Mouse (Mus musculus) limb, embryonic 13.5 days (tissue): ENCODE measurements at regions not wholly inside any gene's neighbourhood (a gene's known extent, or its start where the extent isn't known, plus 50 kb on each side); places are given as distances from the start of the nearest gene placed in this dataset.

Source experiments
- ATAC-seq: fragments of 200-750 bp; cut with Nextera tagmentation; 2 replicates; pipeline ENCODE4 v1.8.0; 2017; ENCODE audit warnings: low read depth, moderate number of reproducible peaks, moderate TSS enrichment; ENCODE audit not compliant: low FRiP score
- H3K27ac ChIP-seq: fragments of 300-500 bp; sonication (generic); 2 replicates; pipeline ENCODE4 v1.5.1; 2015; ENCODE audit warnings: inconsistent platforms, mild to moderate bottlenecking, moderate library complexity
- H3K27me3 ChIP-seq: fragments of 300-500 bp; sonication (generic); 2 replicates; pipeline ENCODE4 v1.6.1; 2015; ENCODE audit warnings: mild to moderate bottlenecking, inconsistent platforms
- H3K36me3 ChIP-seq: fragments of 300-500 bp; sonication (generic); 2 replicates; pipeline ENCODE4 v1.6.1; 2015; ENCODE audit warnings: inconsistent platforms, mild to moderate bottlenecking, moderate library complexity
- H3K4me1 ChIP-seq: fragments of 300-500 bp; sonication (generic); 2 replicates; pipeline ENCODE4 v1.6.1; 2015; ENCODE audit warnings: inconsistent platforms
- H3K4me2 ChIP-seq: fragments of 300-500 bp; sonication (generic); replicated peaks from 2 replicates; pipeline ENCODE4 v1.6.1; 2015; ENCODE audit warnings: inconsistent platforms, mild to moderate bottlenecking, moderate library complexity
- H3K4me3 ChIP-seq: fragments of 300-500 bp; sonication (generic); 2 replicates; pipeline ENCODE4 v1.5.1; 2015; ENCODE audit warnings: moderate library complexity, mild to moderate bottlenecking, inconsistent platforms
- H3K9ac ChIP-seq: fragments of 300-500 bp; sonication (generic); 2 replicates; pipeline ENCODE4 v1.6.1; 2015; ENCODE audit warnings: mild to moderate bottlenecking, inconsistent platforms
- H3K9me3 ChIP-seq: fragments of 300-500 bp; sonication (generic); 2 replicates; pipeline ENCODE4 v1.6.1; 2016; ENCODE audit warnings: inconsistent platforms
- whole genome bisulfite sequencing: fragments of 180-500 bp; shearing (Covaris S2); methylation state at CpG from one replicate; pipeline ENCODE4 v1.1.7; 2015; 5-methylcytosine and 5-hydroxymethylcytosine counted together

DNA sequence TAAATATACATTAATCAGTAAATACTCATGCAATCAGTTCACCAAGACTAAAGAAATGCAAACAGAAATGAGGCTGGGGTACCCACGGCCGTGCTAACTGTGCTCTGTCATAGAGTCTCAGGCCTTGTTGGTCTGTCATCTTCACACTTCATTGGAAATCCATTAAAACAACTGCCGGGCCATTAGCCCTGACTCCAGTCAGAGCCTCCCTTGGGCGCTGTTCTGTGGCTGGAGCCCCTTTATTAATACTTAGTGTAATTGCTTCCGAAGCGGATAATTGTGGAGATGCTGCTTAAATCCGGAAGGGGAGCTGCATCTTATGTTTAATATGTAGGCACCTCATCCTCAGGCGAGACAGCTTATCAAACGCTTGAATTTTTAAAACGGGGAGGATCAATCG, 76.1 kb downstream of the Ier5 start:
- Histone ChIP-seq H3K9me3 (no peaks in the 10 kb centered on the region), H3K27ac (no peak overlapping the region), H3K36me3 (no peaks in the 10 kb centered on the region), H3K4me2 (no peak overlapping the region), H3K4me3 (no peak overlapping the region), H3K4me1 (peaks cover 19% of the 10 kb centered on the region), H3K9ac (no peak overlapping the region), H3K27me3 (0 out of 2 replicates have a peak, but pooled peaks cover 1% of the 10 kb centered on the region)
- ATAC-seq, result no peak
- 71% methylated on average over 11 of the region's 11 CpGs for WGBS

GRCm38 (mm10) chr1:155015669-155016068, 83.8 kb downstream of the Ier5 start:
- Histone ChIP-seq H3K9me3 (no peaks in the 10 kb centered on the region), H3K27ac (no peak overlapping the region), H3K4me1 (peaks cover 18% of the 10 kb centered on the region; the same call in 1 of the 2 replicates), H3K4me3 (no peak overlapping the region), H3K4me2 (no peak overlapping the region), H3K27me3 (no peaks in the 10 kb centered on the region), H3K36me3 (no peaks in the 10 kb centered on the region), H3K9ac (no peak overlapping the region)
- no peak for ATAC-seq
- WGBS, result 90% methylated on average over 3 of the region's 3 CpGs

DNA sequence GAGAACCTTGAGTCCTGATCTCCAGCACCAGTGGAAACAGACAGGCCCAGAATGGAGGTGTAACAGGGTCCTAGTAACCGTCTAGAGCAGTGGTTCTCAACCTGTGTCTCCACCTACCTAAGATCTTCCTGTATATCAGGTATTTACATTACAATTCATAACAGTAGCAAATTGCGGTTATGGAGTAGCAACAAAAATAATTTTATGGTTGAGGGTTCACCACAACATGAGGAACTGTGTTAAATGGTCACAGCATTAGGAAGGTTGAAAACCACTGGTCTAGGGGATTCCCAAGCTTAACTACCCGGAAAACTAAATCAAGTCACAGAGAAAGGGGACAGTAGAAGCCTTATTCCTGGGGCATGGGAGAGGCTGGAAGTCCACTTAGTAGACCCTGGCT, 84.5 kb downstream of the Ier5 start:
- Histone ChIP-seq H3K4me1 (peaks cover 18% of the 10 kb centered on the region; the same call in 1 of the 2 replicates), H3K27me3 (no peaks in the 10 kb centered on the region; the same call in 1 of the 2 replicates), H3K4me3 (no peak overlapping the region), H3K27ac (no peak overlapping the region), H3K4me2 (no peak overlapping the region), H3K36me3 (no peaks in the 10 kb centered on the region), H3K9ac (no peak overlapping the region), H3K9me3 (no peaks in the 10 kb centered on the region)
- 86% methylated on average over 3 of the region's 3 CpGs for WGBS
- no peak for ATAC-seq

DNA sequence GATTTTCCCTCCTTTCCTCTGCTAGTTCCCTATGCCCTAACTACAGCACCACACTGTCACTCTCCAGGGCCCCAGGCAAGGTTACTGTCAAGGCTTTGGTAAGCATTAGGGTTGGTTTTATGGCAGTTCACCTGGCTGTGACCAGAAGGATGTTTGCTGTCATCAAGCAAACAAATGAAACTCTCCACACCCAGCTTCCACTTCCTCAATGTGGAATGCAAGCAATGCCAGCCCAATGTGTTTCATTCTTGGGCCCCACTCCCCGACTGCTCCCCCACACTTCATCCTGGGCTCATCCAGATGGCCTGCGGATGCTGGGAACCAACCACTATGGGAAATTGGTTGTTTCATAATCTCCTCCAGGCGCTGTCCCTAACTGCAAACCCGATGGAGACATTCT, 85.7 kb downstream of the Ier5 start:
- Histone ChIP-seq H3K36me3 (no peaks in the 10 kb centered on the region), H3K4me3 (no peak overlapping the region), H3K4me2 (no peak overlapping the region), H3K9ac (no peak overlapping the region), H3K27me3 (no peaks in the 10 kb centered on the region; the same call in 1 of the 2 replicates), H3K9me3 (no peaks in the 10 kb centered on the region), H3K4me1 (peaks cover 13% of the 10 kb centered on the region; the same call in 1 of the 2 replicates), H3K27ac (no peak overlapping the region)
- WGBS, result 40% methylated on average over 4 of the region's 4 CpGs
- ATAC-seq, result no peak

DNA sequence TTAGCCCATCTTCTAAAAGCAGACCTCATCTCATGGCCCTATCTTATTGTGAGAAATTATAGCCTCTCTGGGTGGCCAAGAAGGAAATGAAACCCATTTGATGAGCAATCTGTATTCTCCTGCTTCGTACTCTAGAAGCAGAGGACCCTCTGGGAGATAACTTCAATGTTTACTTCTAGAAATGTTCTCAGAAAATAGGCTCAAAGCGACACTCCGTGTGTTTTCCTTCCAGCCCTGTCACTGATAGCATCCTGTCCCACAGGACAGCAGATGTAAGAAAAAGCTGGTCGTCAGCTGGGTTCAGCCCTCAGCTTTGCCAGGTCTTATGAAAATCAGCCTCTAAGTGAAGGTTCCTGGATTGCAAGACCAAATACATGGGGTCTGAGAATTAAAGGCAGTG, 86.1 kb downstream of the Ier5 start:
- Histone ChIP-seq H3K9me3 (no peaks in the 10 kb centered on the region), H3K4me1 (peaks cover 13% of the 10 kb centered on the region; the same call in 1 of the 2 replicates), H3K27me3 (no peaks in the 10 kb centered on the region; the same call in 1 of the 2 replicates), H3K27ac (no peak overlapping the region), H3K9ac (no peak overlapping the region), H3K4me2 (no peak overlapping the region), H3K36me3 (no peaks in the 10 kb centered on the region), H3K4me3 (no peak overlapping the region)
- no peak for ATAC-seq
- WGBS, result 70% methylated on average over 4 of the region's 4 CpGs

GRCm38 (mm10) chr1:155006539-155007486, 92.6 kb downstream of the Ier5 start:
- Histone ChIP-seq H3K27ac (no peak overlapping the region), H3K9me3 (no peaks in the 10 kb centered on the region), H3K4me2 (peak overlapping the region; percentile 11; the same call in 1 of the 2 replicates), H3K4me1 (peaks cover 9% of the 10 kb centered on the region; the same call in 1 of the 2 replicates), H3K4me3 (no peak overlapping the region), H3K9ac (no peak overlapping the region), H3K27me3 (peaks cover 11% of the 10 kb centered on the region), H3K36me3 (no peaks in the 10 kb centered on the region)
- peak; percentile 86 for ATAC-seq
- WGBS, result 11% methylated on average over 16 of the region's 16 CpGs

- peaks cover 9% of the 10 kb centered on the region; the same call in 1 of the 2 replicates for H3K4me1 ChIP-seq
- H3K9ac ChIP-seq, result no peak overlapping the region
- H3K36me3 ChIP-seq, result no peaks in the 10 kb centered on the region
- no peak for ATAC-seq
- H3K4me2 ChIP-seq, result no peak overlapping the region
- peaks cover 11% of the 10 kb centered on the region for H3K27me3 ChIP-seq
- WGBS, result 81% methylated on average over 10 of the region's 10 CpGs
- H3K4me3 ChIP-seq, result no peak overlapping the region
- no peak overlapping the region for H3K27ac ChIP-seq
- H3K9me3 ChIP-seq, result no peaks in the 10 kb centered on the region
These were observed 93.3 kb downstream of the Ier5 start for GRCm38 (mm10) chr1:155006099-155006498.

- peaks cover 11% of the 10 kb centered on the region for H3K27me3 ChIP-seq
- no peaks in the 10 kb centered on the region for H3K36me3 ChIP-seq
- no peak for ATAC-seq
These were observed 99.1 kb downstream of the Ier5 start for GRCm38 (mm10) chr1:155000301-155000700.

GRCm38 (mm10) chr1:154999501-155000131, 99.8 kb downstream of the Ier5 start:
- H3K4me1 ChIP-seq, result peaks cover 13% of the 10 kb centered on the region
- H3K4me3 ChIP-seq, result no peak overlapping the region
- H3K27ac ChIP-seq, result no peak overlapping the region
- H3K9me3 ChIP-seq, result no peaks in the 10 kb centered on the region
- ATAC-seq, result no peak
- peaks cover 4% of the 10 kb centered on the region; the same call in 1 of the 2 replicates for H3K27me3 ChIP-seq
- no peak overlapping the region for H3K4me2 ChIP-seq
- H3K36me3 ChIP-seq, result no peaks in the 10 kb centered on the region
- 85% methylated on average over 9 of the region's 9 CpGs for WGBS
- no peak overlapping the region for H3K9ac ChIP-seq

More at GRCm38 (mm10) chr1:155000301-155000700, 99.1 kb downstream of the Ier5 start:
- Histone ChIP-seq H3K4me2 (no peak overlapping the region), H3K4me1 (peaks cover 8% of the 10 kb centered on the region), H3K9me3 (no peaks in the 10 kb centered on the region), H3K9ac (no peak overlapping the region), H3K4me3 (no peak overlapping the region), H3K27ac (no peak overlapping the region)

DNA sequence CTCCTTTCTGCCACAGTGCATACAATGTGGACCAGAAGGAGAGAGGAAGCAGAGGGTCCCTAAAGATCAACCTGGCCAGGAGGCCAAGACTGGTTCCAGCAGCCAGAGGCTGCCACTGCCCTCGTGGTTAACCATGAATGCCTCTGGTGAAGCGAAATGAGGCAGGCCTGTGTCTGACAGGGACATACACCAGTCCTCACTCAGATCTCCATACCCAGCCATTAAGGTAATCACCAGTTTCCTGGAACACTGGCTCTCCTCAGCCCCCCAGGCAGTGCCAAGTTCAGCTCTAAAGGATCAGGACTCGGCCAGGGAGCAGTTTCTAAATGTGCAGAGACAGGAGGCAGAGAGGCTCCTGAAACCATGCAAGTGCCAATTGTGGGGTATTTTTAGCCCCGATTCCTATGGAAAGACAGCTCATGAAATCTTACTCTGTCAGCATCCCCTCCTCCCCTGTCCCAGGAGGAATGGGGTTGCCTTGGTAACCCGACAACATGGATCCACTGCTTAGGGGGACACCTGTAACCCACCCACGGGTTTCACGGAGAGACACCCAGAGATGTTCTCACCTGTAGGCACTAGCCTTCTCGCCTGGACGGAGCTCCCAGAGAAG, 103.6 kb downstream of the Ier5 start:
- 59% methylated on average over 9 of the region's 9 CpGs for WGBS
- H3K4me2 ChIP-seq, result no peak overlapping the region
- H3K27ac ChIP-seq, result no peak overlapping the region
- no peaks in the 10 kb centered on the region for H3K9me3 ChIP-seq
- no peak for ATAC-seq
- H3K4me1 ChIP-seq, result peaks cover 13% of the 10 kb centered on the region
- H3K27me3 ChIP-seq, result no peaks in the 10 kb centered on the region
- H3K4me3 ChIP-seq, result no peak overlapping the region
- no peak overlapping the region for H3K9ac ChIP-seq
- no peaks in the 10 kb centered on the region for H3K36me3 ChIP-seq

GRCm38 (mm10) chr1:154993927-154994856, 105.2 kb downstream of the Ier5 start:
- WGBS, result 74% methylated on average over 21 of the region's 21 CpGs
- Histone ChIP-seq H3K9me3 (no peaks in the 10 kb centered on the region), H3K9ac (no peak overlapping the region), H3K27ac (no peak overlapping the region), H3K4me1 (peaks cover 13% of the 10 kb centered on the region), H3K27me3 (no peaks in the 10 kb centered on the region), H3K4me2 (no peak overlapping the region), H3K4me3 (no peak overlapping the region), H3K36me3 (no peaks in the 10 kb centered on the region)
- no peak for ATAC-seq
